Mouse (Mus musculus) MN1 (cell line): ENCODE measurements around the gene Ebf3.

ENCODE experiments used
- DNase-seq: peaks from one replicate; pipeline ENCODE4 v3.0.0-alpha.2; 2016; ENCODE audit warnings: low spot score

Gene Ebf3

GRCm38 (mm10) chr7:137277713-137278112, 36.5 kb downstream of the Ebf3 start:
- DNase-seq = no peak

- DNase-seq = no peak
Measured at GRCm38 (mm10) chr7:137272252-137272651, 42.0 kb downstream of the Ebf3 start.

- no peak for DNase-seq
Measured at GRCm38 (mm10) chr7:137268452-137269155, 45.6 kb downstream of the Ebf3 start.

- DNase-seq = no peak
Measured at GRCm38 (mm10) chr7:137267441-137267840, 46.8 kb downstream of the Ebf3 start.

- DNase-seq = no peak
Measured at GRCm38 (mm10) chr7:137266575-137266974, 47.7 kb downstream of the Ebf3 start.

GRCm38 (mm10) chr7:137262330-137262729, 51.9 kb downstream of the Ebf3 start:
- no peak for DNase-seq

- DNase-seq = peak; percentile 62
Measured at GRCm38 (mm10) chr7:137246213-137246872, 67.9 kb downstream of the Ebf3 start.

GRCm38 (mm10) chr7:137244839-137245238, 69.4 kb downstream of the Ebf3 start:
- DNase-seq = no peak

GRCm38 (mm10) chr7:137240481-137240880, 73.8 kb downstream of the Ebf3 start:
- no peak for DNase-seq

- DNase-seq = no peak
Measured at GRCm38 (mm10) chr7:137239542-137240133, 74.6 kb downstream of the Ebf3 start.

- DNase-seq = no peak
Measured at GRCm38 (mm10) chr7:137237419-137237818, 76.8 kb downstream of the Ebf3 start.

- no peak for DNase-seq
Measured at GRCm38 (mm10) chr7:137223823-137224222, 90.4 kb downstream of the Ebf3 start.

GRCm38 (mm10) chr7:137222831-137223505, 91.3 kb downstream of the Ebf3 start:
- no peak for DNase-seq

GRCm38 (mm10) chr7:137221599-137221998, 92.6 kb downstream of the Ebf3 start:
- peak; percentile 94 for DNase-seq

- no peak for DNase-seq
Measured at GRCm38 (mm10) chr7:137220436-137220835, 93.8 kb downstream of the Ebf3 start.

- no peak for DNase-seq
Measured at GRCm38 (mm10) chr7:137218706-137219105, 95.5 kb downstream of the Ebf3 start.

GRCm38 (mm10) chr7:137213444-137213843, 100.8 kb downstream of the Ebf3 start:
- no peak for DNase-seq

GRCm38 (mm10) chr7:137211332-137211731, 102.9 kb downstream of the Ebf3 start:
- DNase-seq = no peak

- no peak for DNase-seq
Measured at GRCm38 (mm10) chr7:137209688-137210345, 104.4 kb downstream of the Ebf3 start.

GRCm38 (mm10) chr7:137208556-137208955, 105.7 kb downstream of the Ebf3 start:
- DNase-seq = no peak

- no peak for DNase-seq
Measured at GRCm38 (mm10) chr7:137206770-137207285, 107.4 kb downstream of the Ebf3 start.

- DNase-seq = no peak
Measured at GRCm38 (mm10) chr7:137199533-137199932, 114.7 kb downstream of the Ebf3 start.
